Mouse (Mus musculus) thymus, adult 2 months (tissue): ENCODE results near the gene Slc25a44. TPM values are rescaled to one million over a fixed set of nuclear protein-coding genes. Genes with fewer than 3 reads are reported as not detected.
"Not testable (repeated sequence)": the region's sequence is repeated elsewhere in the genome, so short reads cannot be mapped to it uniquely, and the experiment has no call there.

Source experiments
- DNase-seq: peaks from one replicate; pipeline ENCODE4 v3.0.0; 2021
- H3K27ac ChIP-seq: fragments of 200-500 bp; 2 replicates; pipeline ENCODE4 v1.5.1; 2012; ENCODE audit warnings: low read length, control low read depth; ENCODE audit not compliant: control insufficient read depth, insufficient read depth
- H3K27me3 ChIP-seq: fragments of 200-500 bp; 2 replicates; pipeline ENCODE4 v1.6.1; 2012; ENCODE audit warnings: mild to moderate bottlenecking, low read length, moderate library complexity, mixed read lengths; ENCODE audit not compliant: control insufficient read depth, insufficient read depth
- H3K36me3 ChIP-seq: fragments of 200-500 bp; 2 replicates; pipeline ENCODE4 v1.6.1; 2012; ENCODE audit warnings: mild to moderate bottlenecking, low read length, moderate library complexity; ENCODE audit not compliant: control insufficient read depth, insufficient read depth
- H3K4me1 ChIP-seq: fragments of 200-500 bp; replicated peaks from 2 replicates; pipeline ENCODE4 v1.6.1; 2012; ENCODE audit warnings: low read length; ENCODE audit not compliant: control insufficient read depth, insufficient read depth
- H3K4me3 ChIP-seq: fragments of 200-500 bp; 2 replicates; pipeline ENCODE4 v1.5.1; 2012; ENCODE audit warnings: mild to moderate bottlenecking, low read length, control low read depth, moderate library complexity; ENCODE audit not compliant: control insufficient read depth, insufficient read depth
- CTCF ChIP-seq: fragments of 200-500 bp; IDR thresholded peaks from 2 replicates; pipeline ENCODE4 v1.5.1; 2012; ENCODE audit warnings: mild to moderate bottlenecking, control low read depth, low read length, moderate library complexity, borderline replicate concordance; ENCODE audit not compliant: control insufficient read depth, poor library complexity, insufficient read depth; ENCODE audit errors: extremely low read depth
- POLR2A ChIP-seq: fragments of 200-500 bp; IDR thresholded peaks from 2 replicates; pipeline ENCODE4 v1.6.1; 2012; ENCODE audit warnings: mild to moderate bottlenecking, low read length, control low read depth, moderate library complexity; ENCODE audit not compliant: control insufficient read depth, poor library complexity, insufficient read depth; ENCODE audit errors: extremely low read depth
- WGBS: fragments of 180-500 bp; shearing (Covaris S2); methylation state at CpG from one replicate; pipeline ENCODE4 v1.1.7; 2018; 5-methylcytosine and 5-hydroxymethylcytosine counted together
- polyA plus RNA-seq: library from polyadenylated mRNA; depleted of rRNA; stranded (reverse); fragments of >200 nt; gene quantifications from 2 replicates; pipeline ENCODE4 v1.2.3, GENCODE M21; 2012

Gene Slc25a44
- polyA plus RNA-seq, 1 experiment: 32.5 TPM

- no peak overlapping the region for H3K4me3 ChIP-seq
- H3K27ac ChIP-seq: no peak overlapping the region
- peaks cover 20% of the 10 kb centered on the region for H3K4me1 ChIP-seq
- H3K27me3 ChIP-seq: no peaks in the 10 kb centered on the region
- no peak for DNase-seq
- WGBS: 97% methylated on average over 12 of the region's 12 CpGs
- H3K36me3 ChIP-seq: no peaks in the 10 kb centered on the region
- TF ChIP-seq POLR2A: no peak
- TF ChIP-seq CTCF: no peak
Observed at GRCm38 (mm10) chr3:88442488-88442887, 17.5 kb upstream of the Slc25a44 start.

GRCm38 (mm10) chr3:88440500-88441381 is 15.8 kb upstream of the Slc25a44 start:
- Histone ChIP-seq H3K4me3 (no peak overlapping the region), H3K36me3 (no peaks in the 10 kb centered on the region), H3K27ac (no peak overlapping the region), H3K4me1 (peaks cover 11% of the 10 kb centered on the region), H3K27me3 (no peaks in the 10 kb centered on the region)
- no peak for TF ChIP-seq POLR2A
- TF ChIP-seq CTCF: peak; percentile 57; the same call in 1 of the 2 replicates
- 42% methylated on average over 27 of the region's 27 CpGs for WGBS
- peak; percentile 60 for DNase-seq

GRCm38 (mm10) chr3:88439582-88439981 is 14.6 kb upstream of the Slc25a44 start:
- no peak for DNase-seq
- Histone ChIP-seq H3K4me1 (peaks cover 6% of the 10 kb centered on the region), H3K4me3 (no peak overlapping the region), H3K36me3 (no peaks in the 10 kb centered on the region), H3K27ac (no peak overlapping the region), H3K27me3 (no peaks in the 10 kb centered on the region)
- TF ChIP-seq POLR2A (no peak), CTCF (no peak)
- 86% methylated on average over 4 of the region's 4 CpGs for WGBS

- 95% methylated on average over 10 of the region's 10 CpGs for WGBS
- Histone ChIP-seq H3K27me3 (no peaks in the 10 kb centered on the region), H3K36me3 (no peaks in the 10 kb centered on the region), H3K4me3 (no peak overlapping the region), H3K27ac (no peak overlapping the region), H3K4me1 (peaks cover 6% of the 10 kb centered on the region)
- DNase-seq: no peak
- TF ChIP-seq POLR2A (no peak), CTCF (no peak)
Observed at GRCm38 (mm10) chr3:88437454-88437853, 12.5 kb upstream of the Slc25a44 start.

- DNase-seq: no peak
- no peaks in the 10 kb centered on the region for H3K27me3 ChIP-seq
- H3K27ac ChIP-seq: no peak overlapping the region
- TF ChIP-seq CTCF: 0 out of 2 replicates have a peak, but pooled peaks have one; percentile 8
- no peak for TF ChIP-seq POLR2A
- WGBS: 77% methylated on average over 29 of the region's 29 CpGs
- H3K36me3 ChIP-seq: no peaks in the 10 kb centered on the region
- peaks cover 6% of the 10 kb centered on the region for H3K4me1 ChIP-seq
- H3K4me3 ChIP-seq: no peak overlapping the region
Observed at GRCm38 (mm10) chr3:88436395-88437201, 11.7 kb upstream of the Slc25a44 start.

- WGBS: 88% methylated on average over 10 of the region's 10 CpGs
- no peak for DNase-seq
Observed at GRCm38 (mm10) chr3:88435515-88435914, 10.6 kb upstream of the Slc25a44 start.

GRCm38 (mm10) chr3:88428639-88429038 is 3.7 kb upstream of the Slc25a44 start:
- H3K27me3 ChIP-seq, H3K4me1 ChIP-seq, H3K4me3 ChIP-seq, H3K36me3 ChIP-seq, DNase-seq, H3K27ac ChIP-seq: not testable (repeated sequence)
- 86% methylated on average over 8 of the region's 8 CpGs for WGBS

More at GRCm38 (mm10) chr3:88435515-88435914, 10.6 kb upstream of the Slc25a44 start:
- no peak overlapping the region for H3K27ac ChIP-seq
- no peak overlapping the region for H3K4me3 ChIP-seq
- no peaks in the 10 kb centered on the region for H3K36me3 ChIP-seq
- peaks cover 3% of the 10 kb centered on the region for H3K4me1 ChIP-seq
- H3K27me3 ChIP-seq: no peaks in the 10 kb centered on the region
- TF ChIP-seq POLR2A (no peak), CTCF (no peak)
